Mouse (Mus musculus) CH12.LX (cell line): ENCODE data around the gene Cdh10.

ENCODE experiments used
- CTCF ChIP-seq, 2 experiments: IDR thresholded peaks in 1 of 2; conservative IDR thresholded peaks in 1 of 2; 2 replicates each; pipeline ENCODE4 v1.5.1; 2011 to 2012; ENCODE audit warnings: low read depth in 2 of 2, low read length in 2 of 2, improper control_type of control experiment in 1 of 2, inconsistent platforms in 1 of 2, mild to moderate bottlenecking in 1 of 2, moderate library complexity in 1 of 2
- USF1 ChIP-seq: IDR thresholded peaks from 2 replicates; pipeline ENCODE4 v1.6.1; 2014; ENCODE audit warnings: low read depth, mild to moderate bottlenecking, inconsistent platforms, low read length, improper control_type of control experiment

DNA sequence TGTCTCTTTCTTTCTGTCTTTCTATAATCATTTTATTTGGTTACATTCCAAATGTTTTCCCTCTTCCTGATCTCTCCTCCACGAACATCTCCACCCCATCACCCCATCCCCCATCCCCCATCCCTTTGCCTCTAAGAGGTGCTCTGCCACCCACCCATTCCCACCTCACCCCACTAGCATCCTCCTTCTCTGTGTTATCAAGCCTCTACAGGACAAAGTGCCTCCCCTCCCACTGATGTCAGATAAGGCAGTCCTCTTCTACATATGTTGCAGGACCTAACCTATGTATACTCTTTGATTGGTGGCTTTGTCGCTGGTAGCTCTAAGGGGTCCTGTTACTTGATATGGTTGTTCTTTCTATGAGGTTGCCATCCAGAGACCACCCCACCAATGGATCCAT lies 23.0 kb downstream of the Cdh10 start:
- TF ChIP-seq USF1 (no peak), CTCF (conservative IDR thresholded peaks at IDR 0.05 in 1 of 2, IDR thresholded peaks at IDR 0.05 in 1 of 2; ENCODE audit: low read depth in 2 of 2, low read length in 2 of 2) (no peak)
